In genomic region chr1:164559546-164560228, GRCm38 (mm10) we compare ENCODE assay signal across 18 mouse cellular contexts.
"Had no signal": no experiment of that assay in that cellular context is flagged by ENCODE, and none has a peak within 500 bp of the region (broad histone marks: within the 10 kb centered on the region; RNA-seq: fewer than 3 reads in every experiment).

No protein-coding gene starts in this region.

- H3K27ac ChIP-seq: kidney, postnatal 0 days; layer of hippocampus, adult 2 months; limb, embryonic 10.5 days; limb, embryonic 13.5 days; liver, embryonic 15.5 days; stomach, postnatal 0 days had no signal

- H3K36me3 ChIP-seq: limb, embryonic 10.5 days; limb, embryonic 13.5 days; liver, embryonic 15.5 days had no signal

- H3K27me3 ChIP-seq: limb, embryonic 13.5 days; liver, embryonic 15.5 days had no signal

- H3K4me2 ChIP-seq: limb, embryonic 13.5 days; liver, embryonic 15.5 days; midbrain, embryonic 11.5 days had no signal

- DNase-seq: layer of hippocampus, adult 9-11 months; liver; lung, adult 2 months; lung, postnatal 14 days; lung, postnatal 4 days; right cerebral cortex, adult 18-20 months; right cerebral cortex, postnatal 14 days; right cerebral cortex, postnatal 4 days; thymus, adult 2 months; thymus, postnatal 14 days; thymus, postnatal 4 days had no signal

- H3K4me3 ChIP-seq: layer of hippocampus, adult 2 months; limb, embryonic 10.5 days; limb, embryonic 13.5 days; liver, embryonic 15.5 days had no signal

- H3K9ac ChIP-seq: limb, embryonic 13.5 days; liver, embryonic 15.5 days had no signal

- H3K9me3 ChIP-seq: limb, embryonic 10.5 days; limb, embryonic 13.5 days; liver, embryonic 15.5 days had no signal

- H3K4me1 ChIP-seq: limb, embryonic 10.5 days; limb, embryonic 13.5 days; liver, embryonic 15.5 days had no signal
